Mouse (Mus musculus) midbrain, embryonic 12.5 days (tissue): ENCODE measurements around the gene Slc16a6. TPM values are rescaled to one million over a fixed set of nuclear protein-coding genes. Genes with fewer than 3 reads are reported as not detected.

Experiments used
- ATAC-seq: fragments of 200-750 bp; cut with Nextera tagmentation; 2 replicates; pipeline ENCODE4 v1.8.0; 2017; ENCODE audit warnings: low read depth, moderate TSS enrichment, moderate library complexity; ENCODE audit not compliant: low FRiP score
- H3K27ac ChIP-seq: fragments of 300-500 bp; sonication (generic); replicated peaks from 2 replicates; pipeline ENCODE4 v1.5.1; 2016; ENCODE audit warnings: mild to moderate bottlenecking
- H3K27me3 ChIP-seq: fragments of 300-500 bp; sonication (generic); 2 replicates; pipeline ENCODE4 v1.6.1; 2016; ENCODE audit warnings: mild to moderate bottlenecking
- H3K36me3 ChIP-seq: fragments of 300-500 bp; sonication (generic); 2 replicates; pipeline ENCODE4 v1.6.1; 2016
- H3K4me1 ChIP-seq: fragments of 300-500 bp; sonication (generic); 2 replicates; pipeline ENCODE4 v1.6.1; 2016
- H3K4me2 ChIP-seq: fragments of 300-500 bp; sonication (generic); replicated peaks from 2 replicates; pipeline ENCODE4 v1.6.1; 2016; ENCODE audit warnings: mild to moderate bottlenecking, moderate library complexity
- H3K4me3 ChIP-seq: fragments of 300-500 bp; sonication (generic); 2 replicates; pipeline ENCODE4 v1.5.1; 2016; ENCODE audit warnings: mild to moderate bottlenecking
- H3K9ac ChIP-seq: fragments of 300-500 bp; sonication (generic); replicated peaks from 2 replicates; pipeline ENCODE4 v1.6.1; 2016; ENCODE audit warnings: mild to moderate bottlenecking, moderate library complexity
- H3K9me3 ChIP-seq: fragments of 300-500 bp; sonication (generic); 2 replicates; pipeline ENCODE4 v1.6.1; 2016; ENCODE audit warnings: mild to moderate bottlenecking
- WGBS: fragments of 180-500 bp; shearing (Covaris S2); methylation state at CpG from one replicate; pipeline ENCODE4 v1.1.7; 2016; 5-methylcytosine and 5-hydroxymethylcytosine counted together
- microRNA-seq: library from miRNA; unstranded; fragments of <30 nt; microRNA quantifications from one replicate; pipeline ENCODE4, GENCODE M21; 2017
- polyA plus RNA-seq: library from polyadenylated mRNA; unstranded; fragments of >200 nt; fragmentation: Nextera tagmentation; extraction: Ambion mirVana; gene quantifications from 2 replicates; pipeline ENCODE4 v1.2.1, GENCODE M21; 2016

Gene Slc16a6
- polyA plus RNA-seq, 1 experiment from 2014 or later = 3.3 TPM

GRCm38 (mm10) chr11:109419961-109420566 is 53.3 kb downstream of the Slc16a6 start:
- H3K4me3 ChIP-seq = no peak overlapping the region
- H3K4me2 ChIP-seq = no peak overlapping the region
- no peaks in the 10 kb centered on the region for H3K4me1 ChIP-seq
- no peak overlapping the region for H3K9ac ChIP-seq
- ATAC-seq = no peak
- H3K27me3 ChIP-seq = peaks cover 9% of the 10 kb centered on the region; the same call in 1 of the 2 replicates
- WGBS = 38% methylated on average over 16 of the region's 16 CpGs
- no peaks in the 10 kb centered on the region for H3K9me3 ChIP-seq
- H3K36me3 ChIP-seq = no peaks in the 10 kb centered on the region
- H3K27ac ChIP-seq = no peak overlapping the region

- 49% methylated on average over 4 of the region's 4 CpGs for WGBS
- no peak overlapping the region for H3K4me3 ChIP-seq
- no peak overlapping the region for H3K9ac ChIP-seq
These were observed 53.9 kb downstream of the Slc16a6 start for GRCm38 (mm10) chr11:109419461-109419860.

GRCm38 (mm10) chr11:109417472-109418040 is 55.8 kb downstream of the Slc16a6 start:
- H3K4me3 ChIP-seq = no peak overlapping the region
- H3K9me3 ChIP-seq = no peaks in the 10 kb centered on the region
- 85% methylated on average over 9 of the region's 9 CpGs for WGBS
- H3K27me3 ChIP-seq = peaks cover 5% of the 10 kb centered on the region; the same call in 1 of the 2 replicates
- H3K4me2 ChIP-seq = no peak overlapping the region
- no peak for ATAC-seq
- H3K9ac ChIP-seq = no peak overlapping the region
- H3K4me1 ChIP-seq = no peaks in the 10 kb centered on the region
- H3K36me3 ChIP-seq = no peaks in the 10 kb centered on the region
- no peak overlapping the region for H3K27ac ChIP-seq

More at GRCm38 (mm10) chr11:109419461-109419860, 53.9 kb downstream of the Slc16a6 start:
- H3K27me3 ChIP-seq = peaks cover 9% of the 10 kb centered on the region; the same call in 1 of the 2 replicates
- no peak for ATAC-seq
- no peak overlapping the region for H3K4me2 ChIP-seq
- no peaks in the 10 kb centered on the region for H3K9me3 ChIP-seq
- H3K27ac ChIP-seq = no peak overlapping the region
- H3K36me3 ChIP-seq = no peaks in the 10 kb centered on the region
- H3K4me1 ChIP-seq = no peaks in the 10 kb centered on the region

DNA sequence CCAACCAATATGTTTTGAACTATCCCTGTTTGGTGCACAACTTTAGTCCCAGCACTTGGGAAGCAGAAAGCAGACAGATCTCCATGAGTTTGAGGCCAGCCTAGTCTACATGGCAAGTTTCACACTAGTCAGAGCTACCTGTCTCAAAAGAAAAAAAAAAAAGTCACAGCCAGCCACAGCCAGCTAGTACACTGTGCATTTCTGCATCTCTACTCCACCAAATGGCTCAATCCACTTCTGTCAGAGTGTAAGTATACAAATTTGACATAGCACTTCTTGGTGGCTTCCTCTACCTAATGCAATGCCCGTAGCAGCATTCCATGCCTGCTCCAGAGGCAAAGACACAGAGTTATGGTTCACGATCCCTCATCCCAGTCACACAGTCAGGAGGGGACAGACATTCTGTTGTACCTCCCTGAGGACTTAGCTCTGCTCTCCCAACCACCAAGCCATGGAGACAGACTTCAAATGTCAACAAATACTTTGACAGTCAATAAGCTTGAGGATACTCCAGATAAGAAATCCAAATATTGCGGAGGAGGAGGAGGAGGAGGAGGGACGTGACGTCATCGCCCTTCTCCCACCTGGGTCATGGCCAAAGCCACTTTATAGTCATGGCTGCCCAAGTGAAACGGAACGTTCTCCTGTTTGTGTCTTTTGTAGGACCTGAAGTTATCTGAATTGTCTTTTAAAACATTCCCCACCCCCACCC is 56.5 kb downstream of the Slc16a6 start:
- H3K27ac ChIP-seq = no peak overlapping the region
- H3K36me3 ChIP-seq = no peaks in the 10 kb centered on the region
- H3K27me3 ChIP-seq = peaks cover 5% of the 10 kb centered on the region; the same call in 1 of the 2 replicates
- ATAC-seq = no peak
- H3K9me3 ChIP-seq = no peaks in the 10 kb centered on the region
- H3K9ac ChIP-seq = no peak overlapping the region
- H3K4me2 ChIP-seq = no peak overlapping the region
- WGBS = 86% methylated on average over 8 of the region's 8 CpGs
- no peaks in the 10 kb centered on the region for H3K4me1 ChIP-seq
- H3K4me3 ChIP-seq = no peak overlapping the region

- Histone ChIP-seq H3K4me3 (no peak overlapping the region), H3K27me3 (peaks cover 2% of the 10 kb centered on the region; the same call in 1 of the 2 replicates), H3K4me1 (no peaks in the 10 kb centered on the region), H3K36me3 (no peaks in the 10 kb centered on the region), H3K9ac (no peak overlapping the region), H3K4me2 (no peak overlapping the region), H3K27ac (no peak overlapping the region), H3K9me3 (no peaks in the 10 kb centered on the region)
- no peak for ATAC-seq
- 92% methylated on average over 5 of the region's 5 CpGs for WGBS
These were observed 58.6 kb downstream of the Slc16a6 start for GRCm38 (mm10) chr11:109414802-109415201.

GRCm38 (mm10) chr11:109413617-109414016 is 59.8 kb downstream of the Slc16a6 start, which contains the start of gene 9930022D16Rik:
TSS of gene 9930022D16Rik (plus strand) at chr11:109413917.
- Histone ChIP-seq H3K36me3 (no peaks in the 10 kb centered on the region), H3K4me2 (no peak within 1 kb of the TSS), H3K27ac (no peak within 1 kb of the TSS), H3K27me3 (no peaks in the 10 kb centered on the region), H3K9ac (no peak within 1 kb of the TSS), H3K9me3 (no peaks in the 10 kb centered on the region), H3K4me3 (no peak within 1 kb of the TSS), H3K4me1 (no peaks in the 10 kb centered on the region)
- WGBS = 89% methylated on average over 6 of the region's 6 CpGs
- no peak for ATAC-seq

DNA sequence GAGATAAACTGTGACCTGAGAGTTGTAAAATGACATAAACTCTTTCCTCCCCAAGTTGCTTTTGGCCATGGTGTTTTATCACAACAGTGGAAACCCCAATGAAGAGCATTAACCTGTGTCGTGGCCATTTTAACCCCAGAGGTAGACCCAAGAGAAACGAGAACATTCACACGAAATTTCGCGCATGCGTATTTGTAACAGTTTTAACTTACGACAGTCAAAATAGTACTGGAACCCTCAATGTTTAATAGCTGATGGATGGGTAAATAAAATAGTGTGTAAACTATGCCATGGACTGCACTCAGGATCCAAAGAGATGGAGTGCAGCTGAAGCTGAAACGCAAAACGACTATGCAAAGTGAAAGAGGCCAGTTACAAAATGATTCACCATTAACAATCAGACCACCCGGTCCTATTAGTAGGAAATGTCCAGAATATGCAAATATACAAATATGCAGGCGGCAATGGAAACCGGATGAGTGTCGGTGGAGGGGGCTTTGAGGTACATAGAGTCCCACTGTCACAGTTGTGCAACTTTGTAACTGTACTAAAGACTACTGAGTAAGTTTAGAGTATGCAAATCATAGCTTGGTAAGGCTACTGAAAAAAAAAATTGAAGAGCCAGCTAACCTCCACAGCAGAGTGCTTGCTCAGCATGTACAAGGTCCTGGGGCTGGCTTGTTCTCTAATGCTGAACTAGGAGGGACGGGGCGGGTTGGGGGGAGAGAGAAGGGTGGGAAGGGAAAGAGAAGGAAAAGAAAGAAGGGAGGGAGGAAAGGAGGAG is 63.0 kb downstream of the Slc16a6 start:
- no peaks in the 10 kb centered on the region for H3K36me3 ChIP-seq
- no peak overlapping the region for H3K4me2 ChIP-seq
- H3K4me1 ChIP-seq = no peaks in the 10 kb centered on the region
- WGBS = 93% methylated on average over 15 of the region's 15 CpGs
- no peak for ATAC-seq
- H3K4me3 ChIP-seq = no peak overlapping the region
- no peak overlapping the region for H3K27ac ChIP-seq
- H3K9ac ChIP-seq = no peak overlapping the region
- no peaks in the 10 kb centered on the region for H3K27me3 ChIP-seq
- no peaks in the 10 kb centered on the region for H3K9me3 ChIP-seq

- Histone ChIP-seq H3K4me3 (no peak overlapping the region), H3K27ac (no peak overlapping the region), H3K9ac (no peak overlapping the region), H3K4me1 (no peaks in the 10 kb centered on the region), H3K27me3 (no peaks in the 10 kb centered on the region), H3K9me3 (no peaks in the 10 kb centered on the region), H3K36me3 (no peaks in the 10 kb centered on the region), H3K4me2 (no peak overlapping the region)
- no peak for ATAC-seq
- WGBS = 94% methylated on average over 5 of the region's 5 CpGs
These were observed 67.0 kb downstream of the Slc16a6 start for GRCm38 (mm10) chr11:109406431-109406830.

Small RNA genes within 50 kb of the gene (microRNA-seq; reads per million reads assigned to microRNA genes)
- gene Gm25540 = not detected

Other genes starting within 250 kb of the Slc16a6 start
- gene Rgs9, start 175.5 kb downstream of the Slc16a6 start, polyA plus RNA-seq = 3.8 and 4.3 TPM in 2 replicates
- gene Gna13, start 110.8 kb downstream of the Slc16a6 start, polyA plus RNA-seq = 18.1 and 20.2 TPM in 2 replicates
- gene 9930022D16Rik, start 59.7 kb downstream of the Slc16a6 start, polyA plus RNA-seq = not detected in 2 replicates
- gene Amz2, start 47.7 kb downstream of the Slc16a6 start, polyA plus RNA-seq = 47.0 and 47.1 TPM in 2 replicates
- gene Arsg, start 224 bp downstream of the Slc16a6 start, polyA plus RNA-seq = 2.4 and 3.2 TPM in 2 replicates
- 17.8 and 20.1 TPM in 2 replicates for gene Wipi1, start 138.4 kb upstream of the Slc16a6 start, polyA plus RNA-seq
- gene Prkar1a, start 175.8 kb upstream of the Slc16a6 start, polyA plus RNA-seq = 429 and 445 TPM in 2 replicates
- gene Fam20a, start 248.7 kb upstream of the Slc16a6 start, polyA plus RNA-seq = 2.4 and 2.5 TPM in 2 replicates